12 mouse cellular contexts compared by ENCODE assay signal in the genomic region with DNA sequence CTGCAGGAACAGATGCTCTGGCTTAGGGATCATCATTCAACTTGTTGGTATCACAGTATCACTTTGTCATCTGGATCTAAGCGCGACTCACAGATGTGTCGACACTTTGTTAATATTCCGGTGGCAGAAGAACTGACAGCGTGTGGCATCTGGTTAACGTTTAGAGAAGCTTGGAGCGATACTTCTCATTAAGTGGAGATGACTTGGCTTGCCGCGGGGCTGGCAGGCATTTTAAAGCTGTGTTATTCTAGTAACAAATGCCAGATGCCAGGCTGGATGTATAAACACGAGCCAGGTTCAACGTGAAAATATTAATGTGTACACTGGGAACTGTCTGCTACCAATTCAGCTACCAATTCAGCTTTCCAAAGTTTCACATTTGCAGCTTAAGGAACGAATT.
A peak's percentile ranks its signal among the peaks of the same experiment; 100 is the strongest.
DNase-seq lines count a peak whose midpoint lies in the region; ATAC-seq and TF ChIP-seq lines count a peak whose summit lies in the region.
"Had no signal": no experiment of that assay in that cellular context is flagged by ENCODE, and none has a peak within 500 bp of the region (broad histone marks: within the 10 kb centered on the region; RNA-seq: fewer than 3 reads in every experiment).

No protein-coding gene starts in this region.

- no peak for TF ChIP-seq CTCF in midbrain, postnatal 0 days (IDR thresholded peaks at IDR 0.05)

- peak overlapping the region; percentile 51 for H3K4me2 ChIP-seq in heart, embryonic 15.5 days
- H3K4me2 ChIP-seq in midbrain, postnatal 0 days (ENCODE audit: low read depth, low read length, poor library complexity, severe bottlenecking), result no peak overlapping the region
- H3K4me2 ChIP-seq in stomach, embryonic 15.5 days, result 0 out of 2 replicates have a peak overlapping the region, but pooled peaks have one; percentile 13
- H3K4me2 ChIP-seq: intestine, embryonic 15.5 days had no signal

- no peak for ATAC-seq in heart, embryonic 15.5 days (replicated peaks; ENCODE audit: insufficient number of reproducible peaks, insufficient read depth, low FRiP score, low read depth)
- ATAC-seq in midbrain, postnatal 0 days (ENCODE audit: low FRiP score), result no peak
- no peak for ATAC-seq in stomach, embryonic 15.5 days (ENCODE audit: insufficient read depth, low FRiP score, low read depth)
- no peak for ATAC-seq in inflammation-experienced regulatory T-cells, adult 6 months
- ATAC-seq: intestine, embryonic 15.5 days had no signal

- no peaks in the 10 kb centered on the region for H3K27me3 ChIP-seq in heart, embryonic 15.5 days
- no peaks in the 10 kb centered on the region for H3K27me3 ChIP-seq in heart, embryonic 10.5 days (ENCODE audit: insufficient read depth, poor library complexity, severe bottlenecking)
- no peaks in the 10 kb centered on the region for H3K27me3 ChIP-seq in midbrain, postnatal 0 days (ENCODE audit: insufficient read depth, low read length)
- no peaks in the 10 kb centered on the region for H3K27me3 ChIP-seq in midbrain, embryonic 10.5 days (ENCODE audit: low read depth, poor library complexity, severe bottlenecking)
- H3K27me3 ChIP-seq in stomach, embryonic 15.5 days (replicated peaks), result no peaks in the 10 kb centered on the region
- H3K27me3 ChIP-seq: CH12.LX; intestine, embryonic 15.5 days had no signal

- H3K9ac ChIP-seq in heart, embryonic 15.5 days, result no peak overlapping the region
- no peak overlapping the region for H3K9ac ChIP-seq in midbrain, postnatal 0 days (replicated peaks; ENCODE audit: low read length, poor library complexity, severe bottlenecking)
- no peak overlapping the region for H3K9ac ChIP-seq in stomach, embryonic 15.5 days
- H3K9ac ChIP-seq: intestine, embryonic 15.5 days had no signal

- 0 out of 2 replicates have a peak overlapping the region, but pooled peaks have one; percentile 11 for H3K4me3 ChIP-seq in heart, embryonic 15.5 days
- H3K4me3 ChIP-seq in heart, embryonic 10.5 days, result no peak overlapping the region; the same call in 1 of the 2 replicates
- no peak overlapping the region for H3K4me3 ChIP-seq in midbrain, postnatal 0 days (ENCODE audit: low read depth, low read length)
- H3K4me3 ChIP-seq in midbrain, embryonic 10.5 days, result no peak overlapping the region
- no peak overlapping the region for H3K4me3 ChIP-seq in stomach, embryonic 15.5 days (replicated peaks)
- H3K4me3 ChIP-seq: intestine, embryonic 15.5 days had no signal

- 20% methylated on average over 12 of the region's 12 CpGs for WGBS in heart, embryonic 15.5 days
- 36% methylated on average over 12 of the region's 12 CpGs for WGBS in heart, embryonic 10.5 days
- WGBS in midbrain, postnatal 0 days, result 68% methylated on average over 12 of the region's 12 CpGs
- WGBS in midbrain, embryonic 10.5 days, result 81% methylated on average over 12 of the region's 12 CpGs
- 34% methylated on average over 12 of the region's 12 CpGs for whole genome bisulfite sequencing in stomach, embryonic 15.5 days

- DNase-seq in heart, embryonic 10.5 days (ENCODE audit: low spot score), result no peak
- peak; percentile 54 for DNase-seq in midbrain, postnatal 0 days (ENCODE audit: low spot score)
- no peak for DNase-seq in midbrain, embryonic 10.5 days (ENCODE audit: low spot score)
- peak; percentile 70 for DNase-seq in forelimb bud, embryonic 11.5 days (ENCODE audit: low read depth, low spot score)
- no peak for DNase-seq in thymus, postnatal 36 days
- DNase-seq: lung, postnatal 14 days; right cerebral cortex, postnatal 14 days had no signal

- H3K9me3 ChIP-seq in heart, embryonic 15.5 days (replicated peaks), result no peaks in the 10 kb centered on the region
- H3K9me3 ChIP-seq in heart, embryonic 10.5 days, result no peaks in the 10 kb centered on the region
- no peaks in the 10 kb centered on the region for H3K9me3 ChIP-seq in midbrain, postnatal 0 days (ENCODE audit: low read length)
- H3K9me3 ChIP-seq in midbrain, embryonic 10.5 days (replicated peaks), result no peaks in the 10 kb centered on the region
- no peaks in the 10 kb centered on the region for H3K9me3 ChIP-seq in stomach, embryonic 15.5 days
- H3K9me3 ChIP-seq: intestine, embryonic 15.5 days had no signal

- H3K27ac ChIP-seq in heart, embryonic 15.5 days, result no peak overlapping the region
- no peak overlapping the region for H3K27ac ChIP-seq in heart, embryonic 10.5 days
- no peak overlapping the region for H3K27ac ChIP-seq in midbrain, postnatal 0 days (ENCODE audit: low read depth, low read length)
- no peak overlapping the region for H3K27ac ChIP-seq in midbrain, embryonic 10.5 days (replicated peaks)
- no peak overlapping the region for H3K27ac ChIP-seq in stomach, embryonic 15.5 days
- H3K27ac ChIP-seq: intestine, embryonic 15.5 days had no signal

- H3K4me1 ChIP-seq in heart, embryonic 15.5 days (replicated peaks), result peaks cover 9% of the 10 kb centered on the region
- H3K4me1 ChIP-seq in heart, embryonic 10.5 days, result peaks cover 7% of the 10 kb centered on the region; the same call in 1 of the 2 replicates
- no peaks in the 10 kb centered on the region for H3K4me1 ChIP-seq in midbrain, postnatal 0 days (ENCODE audit: insufficient read depth, low read length)
- H3K4me1 ChIP-seq in midbrain, embryonic 10.5 days, result no peaks in the 10 kb centered on the region
- H3K4me1 ChIP-seq in stomach, embryonic 15.5 days, result no peaks in the 10 kb centered on the region
- H3K4me1 ChIP-seq: intestine, embryonic 15.5 days had no signal

- H3K36me3 ChIP-seq in heart, embryonic 15.5 days, result no peaks in the 10 kb centered on the region
- no peaks in the 10 kb centered on the region for H3K36me3 ChIP-seq in heart, embryonic 10.5 days
- H3K36me3 ChIP-seq in midbrain, postnatal 0 days (ENCODE audit: insufficient read depth, low read length), result no peaks in the 10 kb centered on the region
- no peaks in the 10 kb centered on the region for H3K36me3 ChIP-seq in midbrain, embryonic 10.5 days
- H3K36me3 ChIP-seq in stomach, embryonic 15.5 days, result no peaks in the 10 kb centered on the region
- H3K36me3 ChIP-seq: intestine, embryonic 15.5 days had no signal

Comparison
In these comparisons a context has a peak if more than half of its experiments do, and no peak if none do; other contexts are left out.
1. DNase-seq: peak in midbrain, postnatal 0 days (single experiment) and forelimb bud, embryonic 11.5 days (single experiment); none in heart, embryonic 10.5 days (single experiment), midbrain, embryonic 10.5 days (single experiment) and thymus, postnatal 36 days (0 of 2).